Mouse (Mus musculus): Measurements from ENCODE around the gene Gpc6. TPM values are rescaled to one million over a fixed set of nuclear protein-coding genes. Genes with fewer than 3 reads are reported as not detected.

Gene Gpc6
- polyA plus RNA-seq, 1 experiment from 2014 or later: 34.9 TPM

- no peak overlapping the region for H3K27ac ChIP-seq (replicated peaks; ENCODE audit: low read depth, low read length)
- H3K36me3 ChIP-seq (replicated peaks; ENCODE audit: control insufficient read depth, insufficient read depth, low read depth, low read length): no peaks in the 10 kb centered on the region
- no peak overlapping the region for H3K9ac ChIP-seq (replicated peaks; ENCODE audit: low read length)
- no peaks in the 10 kb centered on the region for H3K27me3 ChIP-seq (ENCODE audit: control insufficient read depth, insufficient read depth, low read length)
- no peak overlapping the region for H3K4me3 ChIP-seq (ENCODE audit: low read depth, low read length)
- DNase-seq (ENCODE audit: low spot score) (no peak), ATAC-seq (replicated peaks; ENCODE audit: insufficient number of reproducible peaks, low FRiP score, low TSS enrichment, low read depth) (no peak)
- no peaks in the 10 kb centered on the region for H3K9me3 ChIP-seq (replicated peaks; ENCODE audit: control insufficient read depth, low read length)
- H3K4me1 ChIP-seq (ENCODE audit: control insufficient read depth, insufficient read depth, low read length): no peaks in the 10 kb centered on the region
- H3K4me2 ChIP-seq (ENCODE audit: low read depth, low read length): no peak overlapping the region
Observed at GRCm38 (mm10) chr14:117226920-117227319, 301.8 kb downstream of the Gpc6 start.

GRCm38 (mm10) chr14:117230476-117230875 lies 305.4 kb downstream of the Gpc6 start:
- Histone ChIP-seq H3K9ac (replicated peaks; ENCODE audit: low read length) (no peak overlapping the region), H3K4me3 (ENCODE audit: low read depth, low read length) (no peak overlapping the region), H3K4me1 (ENCODE audit: control insufficient read depth, insufficient read depth, low read length) (no peaks in the 10 kb centered on the region), H3K27me3 (ENCODE audit: control insufficient read depth, insufficient read depth, low read length) (no peaks in the 10 kb centered on the region), H3K9me3 (replicated peaks; ENCODE audit: control insufficient read depth, low read length) (no peaks in the 10 kb centered on the region), H3K36me3 (replicated peaks; ENCODE audit: control insufficient read depth, insufficient read depth, low read depth, low read length) (no peaks in the 10 kb centered on the region), H3K4me2 (ENCODE audit: low read depth, low read length) (no peak overlapping the region), H3K27ac (replicated peaks; ENCODE audit: low read depth, low read length) (no peak overlapping the region)
- DNase-seq (ENCODE audit: low spot score): no peak
- ATAC-seq (replicated peaks; ENCODE audit: insufficient number of reproducible peaks, low FRiP score, low TSS enrichment, low read depth): no peak
- 67% methylated on average over 4 of the region's 4 CpGs for WGBS

GRCm38 (mm10) chr14:117238226-117238625 lies 313.1 kb downstream of the Gpc6 start:
- Histone ChIP-seq H3K9ac (replicated peaks; ENCODE audit: low read length) (no peak overlapping the region), H3K4me2 (ENCODE audit: low read depth, low read length) (no peak overlapping the region), H3K9me3 (replicated peaks; ENCODE audit: control insufficient read depth, low read length) (no peaks in the 10 kb centered on the region), H3K4me3 (ENCODE audit: low read depth, low read length) (no peak overlapping the region), H3K27me3 (ENCODE audit: control insufficient read depth, insufficient read depth, low read length) (no peaks in the 10 kb centered on the region), H3K27ac (replicated peaks; ENCODE audit: low read depth, low read length) (no peak overlapping the region), H3K36me3 (replicated peaks; ENCODE audit: control insufficient read depth, insufficient read depth, low read depth, low read length) (no peaks in the 10 kb centered on the region), H3K4me1 (ENCODE audit: control insufficient read depth, insufficient read depth, low read length) (no peaks in the 10 kb centered on the region)
- no peak for ATAC-seq (replicated peaks; ENCODE audit: insufficient number of reproducible peaks, low FRiP score, low TSS enrichment, low read depth)
- no peak for DNase-seq (ENCODE audit: low spot score)
- 81% methylated on average over 6 of the region's 6 CpGs for WGBS

GRCm38 (mm10) chr14:117239694-117240427 lies 314.7 kb downstream of the Gpc6 start:
- ATAC-seq (replicated peaks; ENCODE audit: insufficient number of reproducible peaks, low FRiP score, low TSS enrichment, low read depth) (no peak), DNase-seq (ENCODE audit: low spot score) (peak; percentile 47)
- Histone ChIP-seq H3K27me3 (ENCODE audit: control insufficient read depth, insufficient read depth, low read length) (no peaks in the 10 kb centered on the region), H3K4me2 (ENCODE audit: low read depth, low read length) (no peak overlapping the region), H3K9ac (replicated peaks; ENCODE audit: low read length) (no peak overlapping the region), H3K4me1 (ENCODE audit: control insufficient read depth, insufficient read depth, low read length) (no peaks in the 10 kb centered on the region), H3K36me3 (replicated peaks; ENCODE audit: control insufficient read depth, insufficient read depth, low read depth, low read length) (no peaks in the 10 kb centered on the region), H3K9me3 (replicated peaks; ENCODE audit: control insufficient read depth, low read length) (no peaks in the 10 kb centered on the region), H3K27ac (replicated peaks; ENCODE audit: low read depth, low read length) (no peak overlapping the region), H3K4me3 (ENCODE audit: low read depth, low read length) (no peak overlapping the region)
- 63% methylated on average over 8 of the region's 8 CpGs for WGBS

GRCm38 (mm10) chr14:117245631-117246030 lies 320.5 kb downstream of the Gpc6 start:
- Histone ChIP-seq H3K4me2 (ENCODE audit: low read depth, low read length) (no peak overlapping the region), H3K4me1 (ENCODE audit: control insufficient read depth, insufficient read depth, low read length) (no peaks in the 10 kb centered on the region), H3K27me3 (ENCODE audit: control insufficient read depth, insufficient read depth, low read length) (no peaks in the 10 kb centered on the region), H3K27ac (replicated peaks; ENCODE audit: low read depth, low read length) (no peak overlapping the region), H3K9me3 (replicated peaks; ENCODE audit: control insufficient read depth, low read length) (no peaks in the 10 kb centered on the region), H3K9ac (replicated peaks; ENCODE audit: low read length) (no peak overlapping the region), H3K4me3 (ENCODE audit: low read depth, low read length) (no peak overlapping the region), H3K36me3 (replicated peaks; ENCODE audit: control insufficient read depth, insufficient read depth, low read depth, low read length) (no peaks in the 10 kb centered on the region)
- 95% methylated on average over 3 of the region's 3 CpGs for WGBS
- DNase-seq (ENCODE audit: low spot score) (no peak), ATAC-seq (replicated peaks; ENCODE audit: insufficient number of reproducible peaks, low FRiP score, low TSS enrichment, low read depth) (no peak)

- no peak for DNase-seq (ENCODE audit: low spot score)
- Histone ChIP-seq H3K9ac (replicated peaks; ENCODE audit: low read length) (no peak overlapping the region), H3K27ac (replicated peaks; ENCODE audit: low read depth, low read length) (no peak overlapping the region), H3K27me3 (ENCODE audit: control insufficient read depth, insufficient read depth, low read length) (no peaks in the 10 kb centered on the region), H3K4me3 (ENCODE audit: low read depth, low read length) (no peak overlapping the region), H3K36me3 (replicated peaks; ENCODE audit: control insufficient read depth, insufficient read depth, low read depth, low read length) (no peaks in the 10 kb centered on the region), H3K4me1 (ENCODE audit: control insufficient read depth, insufficient read depth, low read length) (no peaks in the 10 kb centered on the region), H3K4me2 (ENCODE audit: low read depth, low read length) (no peak overlapping the region), H3K9me3 (replicated peaks; ENCODE audit: control insufficient read depth, low read length) (no peaks in the 10 kb centered on the region)
- ATAC-seq (replicated peaks; ENCODE audit: insufficient number of reproducible peaks, low FRiP score, low TSS enrichment, low read depth): no peak
- WGBS: 79% methylated on average over 4 of the region's 4 CpGs
Observed at GRCm38 (mm10) chr14:117256192-117256591, 331.1 kb downstream of the Gpc6 start.

GRCm38 (mm10) chr14:117265653-117266052 lies 340.5 kb downstream of the Gpc6 start:
- Histone ChIP-seq H3K27ac (replicated peaks; ENCODE audit: low read depth, low read length) (no peak overlapping the region), H3K4me1 (ENCODE audit: control insufficient read depth, insufficient read depth, low read length) (no peaks in the 10 kb centered on the region), H3K27me3 (ENCODE audit: control insufficient read depth, insufficient read depth, low read length) (no peaks in the 10 kb centered on the region), H3K36me3 (replicated peaks; ENCODE audit: control insufficient read depth, insufficient read depth, low read depth, low read length) (no peaks in the 10 kb centered on the region), H3K4me2 (ENCODE audit: low read depth, low read length) (no peak overlapping the region), H3K9me3 (replicated peaks; ENCODE audit: control insufficient read depth, low read length) (no peaks in the 10 kb centered on the region), H3K4me3 (ENCODE audit: low read depth, low read length) (no peak overlapping the region), H3K9ac (replicated peaks; ENCODE audit: low read length) (no peak overlapping the region)
- ATAC-seq (replicated peaks; ENCODE audit: insufficient number of reproducible peaks, low FRiP score, low TSS enrichment, low read depth) (no peak), DNase-seq (ENCODE audit: low spot score) (no peak)

GRCm38 (mm10) chr14:117267823-117268601 lies 342.9 kb downstream of the Gpc6 start:
- Histone ChIP-seq H3K9ac (replicated peaks; ENCODE audit: low read length) (no peak overlapping the region), H3K4me1 (ENCODE audit: control insufficient read depth, insufficient read depth, low read length) (no peaks in the 10 kb centered on the region), H3K4me2 (ENCODE audit: low read depth, low read length) (no peak overlapping the region), H3K27ac (replicated peaks; ENCODE audit: low read depth, low read length) (no peak overlapping the region), H3K4me3 (ENCODE audit: low read depth, low read length) (no peak overlapping the region), H3K9me3 (replicated peaks; ENCODE audit: control insufficient read depth, low read length) (no peaks in the 10 kb centered on the region), H3K36me3 (replicated peaks; ENCODE audit: control insufficient read depth, insufficient read depth, low read depth, low read length) (no peaks in the 10 kb centered on the region), H3K27me3 (ENCODE audit: control insufficient read depth, insufficient read depth, low read length) (no peaks in the 10 kb centered on the region)
- 26% methylated on average over 3 of the region's 3 CpGs for WGBS
- no peak for DNase-seq (ENCODE audit: low spot score)
- ATAC-seq (replicated peaks; ENCODE audit: insufficient number of reproducible peaks, low FRiP score, low TSS enrichment, low read depth): no peak

Data from embryonic facial prominence, embryonic 11.5 days (tissue).